Mouse (Mus musculus) kidney, adult 8-10 months (tissue): ENCODE data around the gene Satb1.

Source experiments
- DNase-seq, 2 experiments: peaks; one replicate each; pipeline ENCODE4 v3.0.0; 2022

The Satb1 gene

GRCm38 (mm10) chr17:51763600-51763999 lies 69.5 kb downstream of the Satb1 start:
- DNase-seq: no peak

- DNase-seq: no peak
These were observed 70.6 kb downstream of the Satb1 start for GRCm38 (mm10) chr17:51762503-51762902.

GRCm38 (mm10) chr17:51760997-51761655 lies 72.0 kb downstream of the Satb1 start:
- no peak for DNase-seq

- no peak for DNase-seq
These were observed 72.7 kb downstream of the Satb1 start for GRCm38 (mm10) chr17:51760251-51760887.

- DNase-seq: no peak
These were observed 73.6 kb downstream of the Satb1 start for GRCm38 (mm10) chr17:51759509-51759908.

- DNase-seq: no peak
These were observed 80.9 kb downstream of the Satb1 start for GRCm38 (mm10) chr17:51752142-51752541.

- DNase-seq: no peak
These were observed 85.9 kb downstream of the Satb1 start for GRCm38 (mm10) chr17:51747204-51747603.

GRCm38 (mm10) chr17:51742502-51742901 lies 90.6 kb downstream of the Satb1 start:
- DNase-seq: no peak

GRCm38 (mm10) chr17:51741126-51741525 lies 92.0 kb downstream of the Satb1 start:
- DNase-seq: no peak

- no peak for DNase-seq
These were observed 92.8 kb downstream of the Satb1 start for GRCm38 (mm10) chr17:51740246-51740645.

GRCm38 (mm10) chr17:51724486-51724885 lies 108.6 kb downstream of the Satb1 start:
- DNase-seq: no peak

GRCm38 (mm10) chr17:51695711-51696110 lies 137.4 kb downstream of the Satb1 start:
- DNase-seq: no peak

GRCm38 (mm10) chr17:51695271-51695670 lies 137.8 kb downstream of the Satb1 start:
- DNase-seq: no peak

- DNase-seq: no peak
These were observed 142.6 kb downstream of the Satb1 start for GRCm38 (mm10) chr17:51690526-51690925.

GRCm38 (mm10) chr17:51687226-51687625 lies 145.9 kb downstream of the Satb1 start:
- DNase-seq: no peak
